Mouse (Mus musculus) E14TG2a.4 (cell line): ENCODE measurements at regions not wholly inside any gene's neighbourhood (a gene's known extent, or its start where the extent isn't known, plus 50 kb on each side); places are given as distances from the start of the nearest gene placed in this dataset.

Source experiments
- H3K27me3 ChIP-seq: 2 replicates; pipeline ENCODE4 v1.6.1; 2014; ENCODE audit warnings: low read length, control low read depth; ENCODE audit not compliant: insufficient read depth
- H3K36me3 ChIP-seq: 2 replicates; pipeline ENCODE4 v1.6.1; 2014; ENCODE audit warnings: low read length, control low read depth; ENCODE audit not compliant: insufficient read depth
- H3K4me1 ChIP-seq: replicated peaks from 2 replicates; pipeline ENCODE4 v1.6.1; 2014; ENCODE audit warnings: low read depth, low read length, control low read depth
- H3K4me3 ChIP-seq: replicated peaks from 2 replicates; pipeline ENCODE4 v1.5.1; 2014; ENCODE audit warnings: mild to moderate bottlenecking, low read length
- H3K9me3 ChIP-seq: 2 replicates; pipeline ENCODE4 v1.6.1; 2014; ENCODE audit warnings: low read length, control low read depth
- CTCF ChIP-seq: conservative IDR thresholded peaks from 2 replicates; pipeline ENCODE4 v1.5.1; 2014; ENCODE audit warnings: low read length
- NANOG ChIP-seq: IDR thresholded peaks from 2 replicates; pipeline ENCODE4 v1.6.1; 2014; ENCODE audit warnings: borderline replicate concordance, low read length, mixed read lengths
- POU5F1 ChIP-seq: IDR thresholded peaks from 2 replicates; pipeline ENCODE4 v1.6.1; 2014; ENCODE audit warnings: low read length, borderline replicate concordance

- peaks cover 9% of the 10 kb centered on the region; the same call in 1 of the 2 replicates for H3K4me1 ChIP-seq
- H3K36me3 ChIP-seq: no peaks in the 10 kb centered on the region
- TF ChIP-seq CTCF (no peak), NANOG (no peak), POU5F1 (no peak)
- peaks cover 54% of the 10 kb centered on the region for H3K27me3 ChIP-seq
- no peaks in the 10 kb centered on the region for H3K9me3 ChIP-seq
- H3K4me3 ChIP-seq: no peak overlapping the region
Observed at GRCm38 (mm10) chr4:124147276-124147675, 229.5 kb upstream of the 4930535I16Rik start.

GRCm38 (mm10) chr4:124146135-124146534, 228.3 kb upstream of the 4930535I16Rik start:
- H3K27me3 ChIP-seq: peaks cover 44% of the 10 kb centered on the region
- no peak for TF ChIP-seq CTCF
- TF ChIP-seq POU5F1: no peak
- TF ChIP-seq NANOG: no peak
- peaks cover 9% of the 10 kb centered on the region; the same call in 1 of the 2 replicates for H3K4me1 ChIP-seq
- no peak overlapping the region for H3K4me3 ChIP-seq
- H3K9me3 ChIP-seq: no peaks in the 10 kb centered on the region
- H3K36me3 ChIP-seq: no peaks in the 10 kb centered on the region

GRCm38 (mm10) chr4:124143630-124144029, 225.8 kb upstream of the 4930535I16Rik start:
- peaks cover 23% of the 10 kb centered on the region for H3K27me3 ChIP-seq
- H3K4me3 ChIP-seq: no peak overlapping the region
- H3K36me3 ChIP-seq: no peaks in the 10 kb centered on the region
- TF ChIP-seq POU5F1 (no peak), NANOG (no peak), CTCF (no peak)
- H3K4me1 ChIP-seq: no peaks in the 10 kb centered on the region
- peaks cover 5% of the 10 kb centered on the region; the same call in 1 of the 2 replicates for H3K9me3 ChIP-seq

- TF ChIP-seq POU5F1 (no peak), CTCF (no peak), NANOG (no peak)
- peaks cover 5% of the 10 kb centered on the region; the same call in 1 of the 2 replicates for H3K9me3 ChIP-seq
- no peaks in the 10 kb centered on the region for H3K4me1 ChIP-seq
- H3K36me3 ChIP-seq: no peaks in the 10 kb centered on the region
- no peak overlapping the region for H3K4me3 ChIP-seq
- peaks cover 20% of the 10 kb centered on the region for H3K27me3 ChIP-seq
Observed at GRCm38 (mm10) chr4:124143226-124143625, 225.4 kb upstream of the 4930535I16Rik start.

GRCm38 (mm10) chr4:124142083-124142482, 224.3 kb upstream of the 4930535I16Rik start:
- Histone ChIP-seq H3K36me3 (no peaks in the 10 kb centered on the region), H3K4me1 (no peaks in the 10 kb centered on the region), H3K9me3 (peaks cover 5% of the 10 kb centered on the region; the same call in 1 of the 2 replicates), H3K4me3 (no peak overlapping the region), H3K27me3 (peaks cover 13% of the 10 kb centered on the region)
- TF ChIP-seq CTCF (peak; percentile 91), POU5F1 (no peak), NANOG (no peak)

GRCm38 (mm10) chr4:124135165-124135470, 217.3 kb upstream of the 4930535I16Rik start:
- Histone ChIP-seq H3K4me3 (no peak overlapping the region), H3K36me3 (no peaks in the 10 kb centered on the region), H3K4me1 (peaks cover 26% of the 10 kb centered on the region), H3K27me3 (peaks cover 9% of the 10 kb centered on the region), H3K9me3 (peaks cover 5% of the 10 kb centered on the region; the same call in 1 of the 2 replicates)
- TF ChIP-seq POU5F1: no peak
- TF ChIP-seq NANOG: no peak

GRCm38 (mm10) chr4:124134341-124135164, 216.7 kb upstream of the 4930535I16Rik start:
- Histone ChIP-seq H3K4me3 (no peak overlapping the region), H3K36me3 (no peaks in the 10 kb centered on the region), H3K27me3 (peaks cover 9% of the 10 kb centered on the region), H3K9me3 (peaks cover 1% of the 10 kb centered on the region; the same call in 1 of the 2 replicates), H3K4me1 (peaks cover 26% of the 10 kb centered on the region)
- no peak for TF ChIP-seq POU5F1
- no peak for TF ChIP-seq CTCF
- no peak for TF ChIP-seq NANOG

GRCm38 (mm10) chr4:124130946-124131345, 213.1 kb upstream of the 4930535I16Rik start:
- no peak for TF ChIP-seq NANOG
- TF ChIP-seq CTCF: peak; percentile 98
- Histone ChIP-seq H3K9me3 (no peaks in the 10 kb centered on the region), H3K4me1 (peaks cover 26% of the 10 kb centered on the region), H3K36me3 (no peaks in the 10 kb centered on the region), H3K27me3 (peaks cover 9% of the 10 kb centered on the region), H3K4me3 (no peak overlapping the region)

GRCm38 (mm10) chr4:124126258-124126657, 208.4 kb upstream of the 4930535I16Rik start:
- Histone ChIP-seq H3K27me3 (no peaks in the 10 kb centered on the region), H3K9me3 (no peaks in the 10 kb centered on the region), H3K36me3 (no peaks in the 10 kb centered on the region), H3K4me1 (peaks cover 4% of the 10 kb centered on the region; the same call in 1 of the 2 replicates), H3K4me3 (no peak overlapping the region)
- no peak for TF ChIP-seq POU5F1
- TF ChIP-seq NANOG: no peak
- no peak for TF ChIP-seq CTCF
